Mouse (Mus musculus): ENCODE measurements around the gene Eif2b3.

GRCm38 (mm10) chr4:117010231-117010630 lies 9.0 kb upstream of the Eif2b3 start:
- TF ChIP-seq POLR2A (IDR thresholded peaks at IDR 0.05; ENCODE audit: insufficient read depth, low read depth, low read length) = no peak
- no peak for TF ChIP-seq CTCF (IDR thresholded peaks at IDR 0.05)

Data from heart, adult 2 months (tissue).